Mouse (Mus musculus): ENCODE data around the gene Accsl. TPM values are rescaled to one million over a fixed set of nuclear protein-coding genes. Genes with fewer than 3 reads are reported as not detected.

The Accsl gene
- polyA plus RNA-seq (2016; fragmentation: Nextera tagmentation; extraction: Ambion mirVana), result not detected in 2 replicates

DNA sequence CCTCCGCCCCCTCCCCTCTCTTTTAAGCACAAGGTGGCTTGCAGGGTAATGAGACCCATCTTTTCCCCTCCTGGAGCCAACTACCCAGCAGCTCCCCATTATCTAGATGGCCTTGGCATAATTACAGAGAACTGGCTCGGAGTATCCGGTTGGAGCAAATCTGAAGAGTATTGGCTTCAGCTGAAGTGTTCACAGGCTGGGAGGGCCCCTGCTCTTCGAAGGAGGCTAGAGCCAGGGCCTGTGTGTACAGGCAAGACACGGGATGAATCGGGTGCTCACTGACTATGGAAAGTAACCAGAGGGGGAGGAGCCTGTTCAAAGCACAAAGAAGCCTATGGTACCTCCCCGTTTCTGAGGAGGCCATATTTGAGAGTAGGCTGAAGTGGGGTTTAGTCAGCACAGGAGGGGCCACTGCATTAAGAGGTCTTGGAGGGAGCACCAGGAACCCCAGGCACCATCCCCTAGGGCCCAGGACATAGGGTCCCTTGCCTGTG lies at the start of gene Accsl:
Accsl (minus strand) TSS at position 51 of the 494 bp plus-strand sequence.
- 0 out of 2 replicates have a peak, but pooled peaks cover 3% of the 10 kb centered on the region for H3K27me3 ChIP-seq (ENCODE audit: low read depth, poor library complexity, severe bottlenecking)
- no peaks in the 10 kb centered on the region for H3K36me3 ChIP-seq
- H3K4me1 ChIP-seq, result peaks cover 24% of the 10 kb centered on the region
- no peak within 1 kb of the TSS for H3K4me3 ChIP-seq
- no peak within 1 kb of the TSS for H3K27ac ChIP-seq
- WGBS, result 77% methylated on average over 7 of the region's 7 CpGs
- H3K9me3 ChIP-seq (replicated peaks), result no peaks in the 10 kb centered on the region
- no peak for DNase-seq (ENCODE audit: low spot score)

- H3K4me1 ChIP-seq, result peaks cover 2% of the 10 kb centered on the region
- no peaks in the 10 kb centered on the region for H3K36me3 ChIP-seq
- no peak overlapping the region for H3K27ac ChIP-seq
- no peaks in the 10 kb centered on the region for H3K9me3 ChIP-seq (replicated peaks)
- H3K27me3 ChIP-seq (ENCODE audit: low read depth, poor library complexity, severe bottlenecking), result no peaks in the 10 kb centered on the region
- H3K4me3 ChIP-seq, result no peak overlapping the region
- WGBS, result 91% methylated on average over 2 of the region's 2 CpGs
- DNase-seq (ENCODE audit: low spot score), result no peak
Observed at GRCm38 (mm10) chr2:93913552-93913951, 44.6 kb upstream of the Accsl start.

DNA sequence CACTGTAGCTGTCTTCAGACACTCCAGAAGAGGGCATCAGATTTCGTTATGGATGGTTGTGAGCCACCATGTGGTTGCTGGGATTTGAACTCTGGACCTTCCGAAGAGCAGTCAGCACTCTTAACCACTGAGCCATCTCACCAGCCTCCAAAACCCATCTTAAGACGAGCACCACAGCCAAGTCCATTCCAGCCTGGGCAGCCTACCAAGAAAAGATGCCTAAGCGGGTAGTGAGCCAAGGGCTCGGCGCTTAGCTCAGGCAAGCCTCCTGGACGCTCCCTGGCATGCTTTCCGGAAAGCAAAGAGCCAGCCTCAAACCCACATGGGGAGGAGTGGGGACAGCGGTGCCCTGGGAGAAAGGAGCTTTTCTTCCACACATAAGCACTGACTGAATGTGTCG lies 43.0 kb upstream of the Accsl start:
- H3K36me3 ChIP-seq, result no peaks in the 10 kb centered on the region
- DNase-seq (ENCODE audit: low spot score), result no peak
- no peak overlapping the region for H3K27ac ChIP-seq
- H3K4me1 ChIP-seq, result peaks cover 18% of the 10 kb centered on the region
- H3K4me3 ChIP-seq, result no peak overlapping the region
- no peaks in the 10 kb centered on the region for H3K9me3 ChIP-seq (replicated peaks)
- H3K27me3 ChIP-seq (ENCODE audit: low read depth, poor library complexity, severe bottlenecking), result no peaks in the 10 kb centered on the region
- WGBS, result 85% methylated on average over 10 of the region's 10 CpGs

DNA sequence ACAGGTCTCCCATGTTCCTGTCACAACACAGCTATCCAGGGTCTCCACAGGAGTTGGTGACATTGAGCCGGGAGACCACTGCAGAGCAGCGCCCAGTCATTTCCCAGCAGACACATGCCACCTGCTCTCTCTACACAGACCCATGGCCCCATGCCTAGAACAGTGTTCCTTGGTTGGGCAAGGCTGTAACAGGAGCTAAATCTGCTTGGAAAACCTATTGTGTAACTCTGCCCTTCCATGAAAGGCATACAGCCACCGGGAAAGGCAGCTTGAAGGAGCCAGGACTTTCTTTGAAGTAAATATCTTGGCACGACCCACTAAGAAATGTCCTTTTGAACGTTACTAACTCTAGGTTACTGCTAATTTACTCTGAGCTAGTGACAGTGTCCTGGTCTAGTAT lies 40.8 kb upstream of the Accsl start:
- Histone ChIP-seq H3K36me3 (no peaks in the 10 kb centered on the region), H3K27me3 (ENCODE audit: low read depth, poor library complexity, severe bottlenecking) (no peaks in the 10 kb centered on the region), H3K4me3 (no peak overlapping the region), H3K27ac (no peak overlapping the region), H3K9me3 (replicated peaks) (no peaks in the 10 kb centered on the region), H3K4me1 (peaks cover 28% of the 10 kb centered on the region)
- WGBS, result 85% methylated on average over 5 of the region's 5 CpGs
- no peak for DNase-seq (ENCODE audit: low spot score)

GRCm38 (mm10) chr2:93907519-93908294 lies 38.8 kb upstream of the Accsl start:
- no peaks in the 10 kb centered on the region for H3K36me3 ChIP-seq
- H3K27me3 ChIP-seq (ENCODE audit: low read depth, poor library complexity, severe bottlenecking), result no peaks in the 10 kb centered on the region
- WGBS, result 55% methylated on average over 9 of the region's 9 CpGs
- H3K4me1 ChIP-seq, result peaks cover 37% of the 10 kb centered on the region
- no peak overlapping the region for H3K4me3 ChIP-seq
- H3K9me3 ChIP-seq (replicated peaks), result no peaks in the 10 kb centered on the region
- 0 out of 2 replicates have a peak overlapping the region, but pooled peaks have one; percentile 8 for H3K27ac ChIP-seq
- no peak for DNase-seq (ENCODE audit: low spot score)

- DNase-seq (ENCODE audit: low spot score), result no peak
- peaks cover 37% of the 10 kb centered on the region for H3K4me1 ChIP-seq
- WGBS, result 35% methylated on average over 4 of the region's 4 CpGs
- H3K4me3 ChIP-seq, result no peak overlapping the region
- H3K27ac ChIP-seq, result peak overlapping the region; percentile 38; the same call in 1 of the 2 replicates
- no peaks in the 10 kb centered on the region for H3K27me3 ChIP-seq (ENCODE audit: low read depth, poor library complexity, severe bottlenecking)
- no peaks in the 10 kb centered on the region for H3K36me3 ChIP-seq
- H3K9me3 ChIP-seq (replicated peaks), result no peaks in the 10 kb centered on the region
Observed at GRCm38 (mm10) chr2:93906316-93906715, 37.4 kb upstream of the Accsl start.

- DNase-seq (ENCODE audit: low spot score), result no peak
- H3K9me3 ChIP-seq (replicated peaks), result no peaks in the 10 kb centered on the region
- peaks cover 34% of the 10 kb centered on the region for H3K4me1 ChIP-seq
- H3K27ac ChIP-seq, result no peak overlapping the region
- H3K4me3 ChIP-seq, result no peak overlapping the region
- 61% methylated on average over 6 of the region's 6 CpGs for WGBS
- no peaks in the 10 kb centered on the region for H3K27me3 ChIP-seq (ENCODE audit: low read depth, poor library complexity, severe bottlenecking)
- H3K36me3 ChIP-seq, result no peaks in the 10 kb centered on the region
Observed at GRCm38 (mm10) chr2:93903415-93903814, 34.5 kb upstream of the Accsl start.

GRCm38 (mm10) chr2:93902680-93903305 lies 33.8 kb upstream of the Accsl start:
- H3K27ac ChIP-seq, result no peak overlapping the region
- no peak overlapping the region for H3K4me3 ChIP-seq
- 57% methylated on average over 5 of the region's 5 CpGs for WGBS
- peaks cover 27% of the 10 kb centered on the region for H3K4me1 ChIP-seq
- no peaks in the 10 kb centered on the region for H3K27me3 ChIP-seq (ENCODE audit: low read depth, poor library complexity, severe bottlenecking)
- H3K36me3 ChIP-seq, result no peaks in the 10 kb centered on the region
- DNase-seq (ENCODE audit: low spot score), result no peak
- no peaks in the 10 kb centered on the region for H3K9me3 ChIP-seq (replicated peaks)

DNA sequence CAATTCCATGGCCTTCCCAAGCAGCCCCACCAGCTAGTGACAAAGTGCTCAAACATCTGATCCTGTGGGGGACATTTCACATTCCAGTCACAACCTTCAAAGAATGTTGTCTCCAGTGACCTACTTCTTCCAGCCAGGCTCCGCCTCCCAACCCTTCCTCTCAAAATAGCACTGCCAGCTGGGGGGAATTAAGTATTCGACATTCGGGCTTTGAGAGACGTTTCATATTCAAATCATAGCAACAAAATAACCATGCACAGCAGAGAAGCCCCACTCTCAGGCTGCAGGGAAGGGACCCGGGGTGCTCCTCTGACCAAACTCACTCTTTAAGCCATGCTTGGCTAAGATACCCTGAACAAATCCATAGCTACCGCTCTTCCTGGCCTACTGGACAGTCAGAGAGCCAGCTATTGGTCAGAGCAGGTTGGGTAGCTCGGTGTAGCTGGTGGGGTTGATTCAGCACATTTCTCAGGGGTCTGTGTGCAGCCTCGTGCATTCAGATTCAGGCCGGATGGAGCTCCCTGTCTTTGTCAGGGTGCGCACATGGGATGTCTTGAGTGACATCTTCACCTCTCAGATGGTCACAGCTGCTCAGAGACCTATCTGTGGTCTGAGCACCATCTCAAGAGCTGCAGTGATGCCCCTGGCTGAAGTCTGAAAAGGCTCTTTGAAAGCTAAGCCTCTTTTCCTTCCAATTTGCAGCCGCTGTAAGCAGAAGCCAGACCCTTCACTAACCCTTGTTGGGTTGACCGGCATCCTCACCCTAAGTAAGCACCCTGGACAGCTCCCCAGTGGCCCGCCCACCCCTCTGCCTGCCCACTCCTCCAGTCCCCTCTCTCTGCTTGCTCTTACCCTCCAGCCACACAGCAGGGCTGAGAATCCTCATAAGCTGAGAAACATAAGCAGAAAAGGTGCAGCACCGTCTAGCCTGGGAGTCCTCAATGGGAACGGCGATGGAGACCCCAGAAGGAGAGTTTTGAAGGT lies 30.7 kb upstream of the Accsl start:
- Histone ChIP-seq H3K4me1 (peaks cover 9% of the 10 kb centered on the region), H3K36me3 (no peaks in the 10 kb centered on the region), H3K27ac (no peak overlapping the region), H3K9me3 (replicated peaks) (no peaks in the 10 kb centered on the region), H3K27me3 (ENCODE audit: low read depth, poor library complexity, severe bottlenecking) (no peaks in the 10 kb centered on the region), H3K4me3 (no peak overlapping the region)
- DNase-seq (ENCODE audit: low spot score), result peak; percentile 84
- WGBS, result 57% methylated on average over 16 of the region's 16 CpGs

DNA sequence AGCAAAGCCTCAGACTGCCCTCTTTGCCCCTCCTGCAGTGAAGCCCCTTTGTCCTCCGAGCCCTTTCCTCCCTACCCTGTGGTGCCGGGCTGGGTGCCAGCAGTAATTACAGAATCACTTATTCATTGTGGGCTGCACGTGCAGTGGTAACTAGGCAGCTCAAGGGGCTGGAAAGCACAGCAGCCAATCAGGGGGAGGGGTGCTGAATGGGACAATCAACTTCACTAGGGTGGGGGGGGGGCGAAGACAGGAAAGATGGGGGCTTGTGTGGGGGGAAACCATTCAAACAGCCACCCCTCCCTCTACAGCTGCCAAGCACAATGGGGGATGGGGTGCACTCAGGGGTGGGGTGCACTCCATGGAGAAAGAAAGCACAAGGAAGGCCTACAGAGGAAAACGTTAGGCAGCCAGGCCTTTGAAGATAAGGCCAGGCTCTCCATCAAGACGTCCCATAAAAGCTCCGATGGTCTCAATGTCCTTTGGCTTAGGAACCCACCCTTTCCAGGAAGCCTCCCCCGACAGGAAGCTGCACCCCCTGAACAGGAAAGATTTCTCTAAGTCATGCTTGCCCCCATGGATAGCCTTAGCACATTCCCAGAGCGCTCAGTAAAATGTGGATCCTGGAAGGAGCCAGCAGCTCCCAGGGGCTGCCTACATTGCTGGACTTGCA lies 22.8 kb upstream of the Accsl start:
- Histone ChIP-seq H3K9me3 (replicated peaks) (no peaks in the 10 kb centered on the region), H3K27me3 (ENCODE audit: low read depth, poor library complexity, severe bottlenecking) (no peaks in the 10 kb centered on the region), H3K27ac (peak overlapping the region; percentile 76), H3K4me3 (no peak overlapping the region), H3K36me3 (no peaks in the 10 kb centered on the region), H3K4me1 (peaks cover 19% of the 10 kb centered on the region)
- DNase-seq (ENCODE audit: low spot score), result peak; percentile 45
- 29% methylated on average over 9 of the region's 9 CpGs for WGBS

- H3K9me3 ChIP-seq (replicated peaks), result no peaks in the 10 kb centered on the region
- no peak overlapping the region for H3K27ac ChIP-seq
- H3K4me3 ChIP-seq, result no peak overlapping the region
- WGBS, result 73% methylated on average over 8 of the region's 8 CpGs
- H3K36me3 ChIP-seq, result no peaks in the 10 kb centered on the region
- H3K27me3 ChIP-seq (ENCODE audit: low read depth, poor library complexity, severe bottlenecking), result no peaks in the 10 kb centered on the region
- DNase-seq (ENCODE audit: low spot score), result no peak
- peaks cover 25% of the 10 kb centered on the region for H3K4me1 ChIP-seq
Observed at GRCm38 (mm10) chr2:93890143-93890542, 21.2 kb upstream of the Accsl start.

DNA sequence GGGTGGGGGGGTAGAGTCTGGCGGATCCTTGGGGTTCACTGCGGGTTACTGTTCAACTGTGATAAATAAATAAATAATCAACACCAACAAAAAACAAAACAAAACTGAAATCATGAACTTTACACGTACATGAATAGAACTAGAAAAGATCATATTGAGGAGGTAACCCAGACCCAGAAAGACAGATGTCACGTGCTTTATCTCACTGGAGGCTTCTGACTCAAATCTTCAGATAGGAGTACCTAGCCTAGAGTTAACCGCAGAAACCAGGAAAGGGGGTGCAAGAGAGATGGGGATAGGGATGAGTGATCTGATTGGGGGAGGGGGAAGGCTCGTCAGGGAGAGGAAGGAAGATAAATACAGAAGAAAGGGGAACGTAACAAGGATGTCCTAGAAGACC lies 20.1 kb upstream of the Accsl start:
- H3K27ac ChIP-seq, result no peak overlapping the region
- no peaks in the 10 kb centered on the region for H3K9me3 ChIP-seq (replicated peaks)
- 88% methylated on average over 7 of the region's 7 CpGs for WGBS
- H3K36me3 ChIP-seq, result no peaks in the 10 kb centered on the region
- no peak overlapping the region for H3K4me3 ChIP-seq
- H3K27me3 ChIP-seq (ENCODE audit: low read depth, poor library complexity, severe bottlenecking), result no peaks in the 10 kb centered on the region
- peaks cover 25% of the 10 kb centered on the region for H3K4me1 ChIP-seq
- no peak for DNase-seq (ENCODE audit: low spot score)

Data from limb, embryonic 10.5 days (tissue).